Mouse (Mus musculus) intestine, embryonic 15.5 days (tissue): ENCODE measurements at regions not wholly inside any gene's neighbourhood (a gene's known extent, or its start where the extent isn't known, plus 50 kb on each side); places are given as distances from the start of the nearest gene placed in this dataset.

Experiments
- ATAC-seq: fragments of 200-750 bp; cut with Nextera tagmentation; 2 replicates; pipeline ENCODE4 v1.8.0; 2017; ENCODE audit warnings: moderate TSS enrichment, moderate library complexity
- H3K27ac ChIP-seq: fragments of 300-500 bp; sonication (generic); 2 replicates; pipeline ENCODE4 v1.5.1; 2015; ENCODE audit warnings: mild to moderate bottlenecking, inconsistent platforms
- H3K27me3 ChIP-seq: fragments of 300-500 bp; sonication (generic); replicated peaks from 2 replicates; pipeline ENCODE4 v1.6.1; 2015; ENCODE audit warnings: inconsistent platforms
- H3K36me3 ChIP-seq: fragments of 300-500 bp; sonication (generic); 2 replicates; pipeline ENCODE4 v1.6.1; 2015; ENCODE audit warnings: inconsistent platforms
- H3K4me1 ChIP-seq: fragments of 300-500 bp; sonication (generic); replicated peaks from 2 replicates; pipeline ENCODE4 v1.6.1; 2015; ENCODE audit warnings: inconsistent platforms
- H3K4me2 ChIP-seq: fragments of 300-500 bp; sonication (generic); replicated peaks from 2 replicates; pipeline ENCODE4 v1.6.1; 2015; ENCODE audit warnings: mild to moderate bottlenecking, inconsistent platforms
- H3K4me3 ChIP-seq: fragments of 300-500 bp; sonication (generic); replicated peaks from 2 replicates; pipeline ENCODE4 v1.5.1; 2015; ENCODE audit warnings: inconsistent platforms
- H3K9ac ChIP-seq: fragments of 300-500 bp; sonication (generic); 2 replicates; pipeline ENCODE4 v1.6.1; 2015; ENCODE audit warnings: inconsistent platforms
- H3K9me3 ChIP-seq: fragments of 300-500 bp; sonication (generic); 2 replicates; pipeline ENCODE4 v1.6.1; 2016; ENCODE audit warnings: inconsistent platforms
- WGBS: fragments of 180-500 bp; shearing (Covaris S2); methylation state at CpG from one replicate; pipeline ENCODE4 v1.1.7; 2015; 5-methylcytosine and 5-hydroxymethylcytosine counted together

GRCm38 (mm10) chr2:133994742-133995141 is 442.8 kb downstream of the Bmp2 start:
- no peak for ATAC-seq
- 71% methylated on average over 1 of the region's 1 CpGs for WGBS

GRCm38 (mm10) chr2:133994337-133994736 is 442.4 kb downstream of the Bmp2 start:
- H3K27me3 ChIP-seq: no peaks in the 10 kb centered on the region
- WGBS: 71% methylated on average over 9 of the region's 9 CpGs
- no peaks in the 10 kb centered on the region for H3K9me3 ChIP-seq
- ATAC-seq: no peak
- H3K9ac ChIP-seq: no peak overlapping the region
- no peak overlapping the region for H3K4me3 ChIP-seq
- no peak overlapping the region for H3K27ac ChIP-seq
- no peaks in the 10 kb centered on the region for H3K4me1 ChIP-seq
- no peak overlapping the region for H3K4me2 ChIP-seq
- H3K36me3 ChIP-seq: no peaks in the 10 kb centered on the region

More at GRCm38 (mm10) chr2:133994742-133995141, 442.8 kb downstream of the Bmp2 start:
- H3K4me1 ChIP-seq: no peaks in the 10 kb centered on the region
- no peak overlapping the region for H3K4me3 ChIP-seq
- no peak overlapping the region for H3K9ac ChIP-seq
- no peaks in the 10 kb centered on the region for H3K27me3 ChIP-seq
- no peaks in the 10 kb centered on the region for H3K9me3 ChIP-seq
- no peak overlapping the region for H3K27ac ChIP-seq
- H3K36me3 ChIP-seq: no peaks in the 10 kb centered on the region
- no peak overlapping the region for H3K4me2 ChIP-seq

DNA sequence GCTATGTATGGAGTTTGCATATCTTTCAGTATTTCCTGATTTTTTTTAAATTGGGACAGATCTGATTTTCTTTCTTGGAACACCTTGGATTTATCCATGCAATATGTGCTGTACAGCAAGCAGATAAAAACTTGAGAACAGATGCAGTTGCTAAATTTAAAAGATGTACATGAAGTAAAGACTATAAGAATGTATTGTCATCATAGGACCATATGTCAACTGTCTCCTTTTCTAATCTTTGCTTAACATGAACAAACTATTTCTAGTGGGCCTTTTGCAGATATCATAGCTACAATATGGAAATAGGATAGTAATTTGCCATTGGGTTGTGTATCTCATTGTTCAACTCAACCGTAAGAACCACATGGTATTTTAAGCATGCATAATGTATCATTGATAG is 435.7 kb downstream of the Bmp2 start:
- no peaks in the 10 kb centered on the region for H3K4me1 ChIP-seq
- no peaks in the 10 kb centered on the region for H3K9me3 ChIP-seq
- no peak overlapping the region for H3K4me2 ChIP-seq
- H3K36me3 ChIP-seq: no peaks in the 10 kb centered on the region
- no peak overlapping the region for H3K27ac ChIP-seq
- H3K4me3 ChIP-seq: no peak overlapping the region
- H3K9ac ChIP-seq: no peak overlapping the region
- no peak for ATAC-seq
- 97% methylated on average over 1 of the region's 1 CpGs for WGBS
- H3K27me3 ChIP-seq: no peaks in the 10 kb centered on the region
